17 mouse cellular contexts compared by ENCODE assay signal in genomic region chr14:51051941-51052340, GRCm38 (mm10). TPM values are rescaled to one million over a fixed set of nuclear protein-coding genes. Genes with fewer than 3 reads are reported as not detected.
"Had no signal": no experiment of that assay in that cellular context is flagged by ENCODE, and none has a peak within 500 bp of the region (broad histone marks: within the 10 kb centered on the region; RNA-seq: fewer than 3 reads in every experiment).

No protein-coding gene starts in this region.

- H3K9me3 ChIP-seq: limb, embryonic 13.5 days; liver, embryonic 15.5 days; lung, embryonic 15.5 days; megakaryocyte, embryonic 14.5 days; midbrain, embryonic 12.5 days had no signal

- H3K4me1 ChIP-seq: liver, embryonic 15.5 days had no signal

- H3K27ac ChIP-seq: layer of hippocampus, adult 2 months; limb, embryonic 13.5 days; liver, embryonic 15.5 days; lung, embryonic 15.5 days; macrophage; midbrain, embryonic 12.5 days had no signal

- H3K36me3 ChIP-seq: limb, embryonic 13.5 days; liver, embryonic 15.5 days; lung, embryonic 15.5 days; midbrain, embryonic 12.5 days had no signal

- H3K27me3 ChIP-seq: limb, embryonic 13.5 days; liver, embryonic 15.5 days; lung, embryonic 15.5 days had no signal

- H3K4me3 ChIP-seq: layer of hippocampus, adult 2 months; limb, embryonic 13.5 days; liver, embryonic 15.5 days; lung, embryonic 15.5 days; megakaryocyte, embryonic 14.5 days; midbrain, embryonic 12.5 days had no signal

- H3K9ac ChIP-seq: limb, embryonic 13.5 days; liver, embryonic 15.5 days; lung, embryonic 15.5 days; midbrain, embryonic 12.5 days had no signal

- H3K4me2 ChIP-seq: limb, embryonic 13.5 days; liver, embryonic 11.5 days; liver, embryonic 15.5 days; lung, embryonic 15.5 days; midbrain, embryonic 12.5 days had no signal

- DNase-seq: right cerebral cortex, postnatal 14 days; thymus, postnatal 36 days had no signal

- ATAC-seq: intestine, postnatal 0 days had no signal

RNA-seq across cellular contexts. Expression of gene Rnase11, which starts 2.0 kb away (rescaled TPM):
- polyA plus RNA-seq: intestine, postnatal 0 days; limb, embryonic 13.5 days; liver, embryonic 11.5 days; liver, embryonic 15.5 days; lung, embryonic 15.5 days; macrophage; midbrain, embryonic 12.5 days; midbrain, postnatal 0 days; neural tube, embryonic 14.5 days; small intestine, adult 2 months; stomach, embryonic 16.5 days; thymus, postnatal 0 days had no signal

RNA-seq across cellular contexts. Expression of gene Rnase12, which starts 5.5 kb away (rescaled TPM):
- polyA plus RNA-seq: limb, embryonic 13.5 days; lung, embryonic 15.5 days; macrophage; midbrain, embryonic 12.5 days; midbrain, postnatal 0 days; neural tube, embryonic 14.5 days; small intestine, adult 2 months had no signal

RNA-seq across cellular contexts. Expression of gene Rnase9, which starts 10.3 kb away (rescaled TPM):
- polyA plus RNA-seq: intestine, postnatal 0 days; limb, embryonic 13.5 days; liver, embryonic 11.5 days; liver, embryonic 15.5 days; lung, embryonic 15.5 days; macrophage; midbrain, embryonic 12.5 days; midbrain, postnatal 0 days; neural tube, embryonic 14.5 days; small intestine, adult 2 months; stomach, embryonic 16.5 days; thymus, postnatal 0 days had no signal

RNA-seq across cellular contexts. Expression of gene Olfr750, which starts 22.3 kb away (rescaled TPM):
- polyA plus RNA-seq: intestine, postnatal 0 days; kidney, embryonic 14.5 days; liver, embryonic 11.5 days; liver, embryonic 15.5 days; lung, embryonic 15.5 days; macrophage; neural tube, embryonic 14.5 days; small intestine, adult 2 months; stomach, embryonic 16.5 days; thymus, postnatal 0 days had no signal
